Mouse (Mus musculus): ENCODE data around the gene Kcnmb2.

GRCm38 (mm10) chr3:32189956-32190355 lies 287.6 kb downstream of the Kcnmb2 start:
- TF ChIP-seq CTCF (IDR thresholded peaks at IDR 0.05; ENCODE audit: insufficient read depth, low read length) (no peak), POLR2A (IDR thresholded peaks at IDR 0.05; ENCODE audit: borderline replicate concordance, extremely low read depth, low read depth, low read length) (no peak)
